Mouse (Mus musculus) kidney, adult 2 months (tissue): ENCODE measurements at regions not wholly inside any gene's neighbourhood (a gene's known extent, or its start where the extent isn't known, plus 50 kb on each side); places are given as distances from the start of the nearest gene placed in this dataset.

Experiments used
- DNase-seq: peaks from one replicate; pipeline ENCODE4 v3.0.0; 2021
- H3K27ac ChIP-seq: fragments of 200-500 bp; 2 replicates; pipeline ENCODE4 v1.5.1; 2012; ENCODE audit warnings: low read depth, low read length, control low read depth, inconsistent platforms; ENCODE audit not compliant: insufficient read depth
- H3K27me3 ChIP-seq: fragments of 200-500 bp; replicated peaks from 2 replicates; pipeline ENCODE4 v1.6.1; 2012; ENCODE audit warnings: mild to moderate bottlenecking, moderate library complexity, low read length, inconsistent platforms; ENCODE audit not compliant: control insufficient read depth, insufficient read depth
- H3K36me3 ChIP-seq: fragments of 200-500 bp; 2 replicates; pipeline ENCODE4 v1.6.1; 2012; ENCODE audit warnings: mild to moderate bottlenecking, moderate library complexity, low read length, inconsistent platforms; ENCODE audit not compliant: control insufficient read depth, insufficient read depth
- H3K4me1 ChIP-seq: fragments of 200-500 bp; 2 replicates; pipeline ENCODE4 v1.6.1; 2011; ENCODE audit warnings: low read length; ENCODE audit not compliant: control insufficient read depth, insufficient read depth
- H3K4me3 ChIP-seq: fragments of 200-500 bp; 2 replicates; pipeline ENCODE4 v1.5.1; 2011; ENCODE audit warnings: mild to moderate bottlenecking, low read depth, low read length, control low read depth; ENCODE audit not compliant: insufficient read depth
- CTCF ChIP-seq: fragments of 200-500 bp; conservative IDR thresholded peaks from 2 replicates; pipeline ENCODE4 v1.5.1; 2011; ENCODE audit warnings: low read depth, mild to moderate bottlenecking, control low read depth, low read length, moderate library complexity, mixed read lengths; ENCODE audit not compliant: insufficient read depth, insufficient read length
- POLR2A ChIP-seq: fragments of 200-500 bp; IDR thresholded peaks from one replicate; pipeline ENCODE4 v1.6.1; 2011; ENCODE audit warnings: low read depth, low read length, control low read depth
- WGBS: fragments of 180-500 bp; shearing (Covaris S2); methylation state at CpG from one replicate; pipeline ENCODE4 v1.1.7; 2018; 5-methylcytosine and 5-hydroxymethylcytosine counted together

DNA sequence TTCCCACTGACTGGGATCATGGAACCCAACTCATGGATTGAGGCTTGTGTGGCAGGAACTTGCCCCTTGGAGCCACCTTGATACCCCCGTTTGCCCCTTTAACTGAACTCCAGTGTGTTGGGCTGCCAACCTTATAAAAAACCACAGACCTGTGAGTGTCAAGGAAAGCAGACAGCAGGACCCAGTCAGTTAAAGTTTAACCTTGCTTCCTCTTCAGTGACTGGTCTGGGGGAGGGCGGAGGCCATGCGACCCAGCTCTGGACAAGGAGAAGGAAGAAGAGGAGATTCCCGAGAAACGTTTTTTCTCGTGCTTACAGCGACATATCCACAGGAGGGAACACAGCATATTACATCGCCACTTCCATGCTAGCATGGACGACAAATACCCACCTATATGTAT, 281.9 kb upstream of the Zfp64 start:
- DNase-seq, result peak; percentile 41
- 48% methylated on average over 9 of the region's 9 CpGs for WGBS
- TF ChIP-seq CTCF (no peak), POLR2A (no peak)
- no peaks in the 10 kb centered on the region for H3K27me3 ChIP-seq
- H3K4me1 ChIP-seq, result no peaks in the 10 kb centered on the region
- no peak overlapping the region for H3K4me3 ChIP-seq
- H3K27ac ChIP-seq, result no peak overlapping the region
- no peaks in the 10 kb centered on the region for H3K36me3 ChIP-seq

DNA sequence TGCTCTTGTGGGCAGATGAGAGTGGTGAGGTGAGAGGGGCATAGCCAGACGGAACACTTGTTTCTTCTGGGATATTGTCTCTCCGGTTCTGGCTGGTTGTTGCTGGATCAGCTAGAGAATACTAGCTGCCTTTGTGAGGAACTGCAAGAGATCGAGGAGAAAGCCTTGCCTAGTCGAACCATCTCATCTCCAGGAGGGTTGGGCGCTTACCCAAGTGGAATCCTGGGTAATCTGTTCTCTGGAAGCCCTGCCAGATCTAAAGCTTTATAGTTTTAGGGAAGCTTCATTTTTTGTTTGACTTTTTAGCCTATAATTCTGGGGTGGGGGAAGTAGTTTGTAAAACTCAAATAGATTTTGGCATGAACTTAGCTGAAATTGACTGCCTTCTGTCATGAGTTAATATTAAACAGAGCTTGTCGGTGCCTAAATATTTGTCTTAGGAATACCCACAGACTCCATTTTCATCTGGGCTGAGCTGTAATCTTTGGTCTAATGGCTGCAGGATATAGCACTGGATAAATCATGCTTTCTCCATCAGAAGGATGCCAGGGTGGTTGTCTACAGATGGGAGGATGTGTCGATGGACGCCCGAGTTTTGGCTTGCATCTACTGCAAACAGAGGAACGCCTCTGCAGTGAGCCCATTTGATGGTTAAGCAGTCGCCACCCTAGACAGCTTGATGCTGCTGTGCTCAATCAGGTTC, 279.1 kb upstream of the Zfp64 start:
- TF ChIP-seq POLR2A (no peak), CTCF (no peak)
- no peak for DNase-seq
- WGBS, result 66% methylated on average over 11 of the region's 11 CpGs

DNA sequence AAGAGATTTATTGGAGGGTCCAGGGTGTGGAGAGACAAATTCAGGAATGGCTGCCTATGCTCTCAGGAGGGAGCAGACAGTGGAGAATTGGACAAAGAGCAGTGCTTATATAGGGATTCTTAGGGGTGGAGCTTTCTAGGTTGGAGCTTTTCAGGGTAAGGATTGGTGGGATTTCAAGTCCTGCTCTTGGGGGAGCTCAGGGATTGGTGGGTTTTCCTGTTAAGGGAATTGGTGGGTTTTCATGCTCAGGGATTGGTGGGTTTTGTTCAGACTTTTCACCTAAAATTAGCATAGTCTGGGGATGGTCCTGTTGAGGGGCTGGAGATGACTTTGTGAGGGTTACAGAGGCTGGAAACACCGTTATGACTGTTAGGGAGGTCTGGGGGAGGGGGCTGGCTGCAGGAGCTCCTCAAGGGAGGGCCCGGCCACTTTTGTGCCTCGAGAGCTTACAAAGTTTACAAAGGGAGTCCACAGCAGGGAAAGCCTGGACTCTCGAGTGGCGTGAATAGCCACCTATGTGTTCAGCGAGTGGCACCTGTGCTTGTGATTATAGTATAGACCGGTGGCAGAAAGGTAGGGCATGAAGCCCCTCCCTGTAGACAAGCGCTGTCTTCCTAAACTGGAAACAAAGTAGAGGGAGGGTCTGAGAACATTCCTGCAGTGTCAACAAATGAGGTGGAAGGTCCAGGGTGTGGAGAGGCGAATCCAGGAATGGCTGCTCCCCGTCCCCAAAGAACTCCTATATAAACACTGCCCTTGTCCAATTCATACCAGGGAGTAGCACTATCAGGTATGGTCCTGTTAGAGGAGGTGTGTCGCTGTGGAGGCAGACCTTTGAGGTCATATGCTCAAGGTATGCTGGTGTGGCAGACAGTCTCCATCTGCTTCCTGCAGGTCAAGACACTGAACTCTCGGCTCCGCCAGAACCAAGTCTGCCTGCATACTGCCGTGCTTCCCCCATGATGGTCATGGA, 278.1 kb upstream of the Zfp64 start:
- Histone ChIP-seq H3K27ac (no peak overlapping the region), H3K4me3 (no peak overlapping the region), H3K4me1 (no peaks in the 10 kb centered on the region), H3K27me3 (no peaks in the 10 kb centered on the region), H3K36me3 (no peaks in the 10 kb centered on the region)
- no peak for TF ChIP-seq CTCF
- TF ChIP-seq POLR2A, result no peak
- no peak for DNase-seq
- 85% methylated on average over 14 of the region's 14 CpGs for WGBS

More for the DNA sequence above, 279.1 kb upstream of the Zfp64 start:
- H3K4me1 ChIP-seq, result no peaks in the 10 kb centered on the region
- H3K27me3 ChIP-seq, result no peaks in the 10 kb centered on the region
- no peak overlapping the region for H3K4me3 ChIP-seq
- no peak overlapping the region for H3K27ac ChIP-seq
- H3K36me3 ChIP-seq, result no peaks in the 10 kb centered on the region

GRCm38 (mm10) chr2:169222264-169222663, 266.9 kb upstream of the Zfp64 start:
- DNase-seq, result no peak
- Histone ChIP-seq H3K36me3 (no peaks in the 10 kb centered on the region), H3K27me3 (no peaks in the 10 kb centered on the region), H3K27ac (no peak overlapping the region), H3K4me3 (no peak overlapping the region), H3K4me1 (no peaks in the 10 kb centered on the region)
- WGBS, result 86% methylated on average over 8 of the region's 8 CpGs
- no peak for TF ChIP-seq POLR2A
- no peak for TF ChIP-seq CTCF

- 79% methylated on average over 7 of the region's 7 CpGs for WGBS
- no peaks in the 10 kb centered on the region for H3K27me3 ChIP-seq
- DNase-seq, result no peak
- H3K4me3 ChIP-seq, result no peak overlapping the region
- no peaks in the 10 kb centered on the region for H3K36me3 ChIP-seq
- TF ChIP-seq POLR2A (no peak), CTCF (no peak)
- H3K4me1 ChIP-seq, result no peaks in the 10 kb centered on the region
- H3K27ac ChIP-seq, result no peak overlapping the region
Measured at GRCm38 (mm10) chr2:169221141-169221540, 265.8 kb upstream of the Zfp64 start.

DNA sequence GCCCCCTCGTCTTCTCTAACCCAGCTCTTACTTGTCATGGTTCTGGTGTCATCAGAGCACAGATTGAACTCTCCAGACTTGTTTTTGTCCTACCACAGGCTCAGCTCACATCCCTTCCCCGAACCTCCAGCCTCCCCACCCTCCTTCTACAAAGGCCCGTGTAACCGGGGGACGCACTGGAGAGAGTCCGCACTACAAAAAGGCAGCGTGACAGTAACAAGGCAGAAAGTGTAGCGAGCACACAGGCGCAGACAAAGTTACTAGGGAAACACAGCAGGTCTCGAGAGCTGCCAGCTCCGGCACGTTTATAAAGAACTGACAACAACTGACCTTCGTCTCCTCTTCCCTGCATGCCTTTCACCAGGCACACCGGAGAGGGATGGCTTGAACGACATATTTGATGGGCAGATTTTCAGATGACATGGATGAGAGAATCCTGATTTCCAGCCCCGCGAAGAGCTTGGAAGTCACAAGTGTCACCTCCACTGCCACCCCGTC, 260.2 kb upstream of the Zfp64 start:
- no peaks in the 10 kb centered on the region for H3K4me1 ChIP-seq
- WGBS, result 89% methylated on average over 18 of the region's 18 CpGs
- no peaks in the 10 kb centered on the region for H3K27me3 ChIP-seq
- TF ChIP-seq CTCF, result no peak
- TF ChIP-seq POLR2A, result no peak
- H3K36me3 ChIP-seq, result no peaks in the 10 kb centered on the region
- H3K4me3 ChIP-seq, result no peak overlapping the region
- no peak for DNase-seq
- H3K27ac ChIP-seq, result no peak overlapping the region

DNA sequence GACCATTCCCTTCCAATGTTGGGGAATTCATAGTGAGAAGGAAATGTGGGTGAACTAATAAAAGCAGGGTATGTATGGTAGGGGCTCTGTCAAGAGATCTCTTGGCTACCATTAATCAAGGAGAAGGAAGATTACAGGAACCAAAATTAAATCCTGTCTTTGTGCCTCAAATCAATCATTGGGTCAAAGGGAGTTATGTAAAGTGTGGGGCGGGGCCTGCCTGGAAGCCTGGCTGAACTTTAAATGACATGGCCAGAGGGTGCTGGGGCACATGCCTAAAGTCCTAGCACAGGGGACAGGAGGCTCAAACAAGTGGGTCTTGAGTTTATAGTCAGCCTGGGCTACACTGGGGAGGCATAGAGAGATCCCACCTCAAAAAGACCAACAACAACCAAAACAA, 259.0 kb upstream of the Zfp64 start:
- no peak overlapping the region for H3K4me3 ChIP-seq
- H3K27me3 ChIP-seq, result no peaks in the 10 kb centered on the region
- DNase-seq, result peak; percentile 18
- no peaks in the 10 kb centered on the region for H3K36me3 ChIP-seq
- H3K27ac ChIP-seq, result no peak overlapping the region
- 90% methylated on average over 1 of the region's 1 CpGs for WGBS
- no peaks in the 10 kb centered on the region for H3K4me1 ChIP-seq
- TF ChIP-seq CTCF (no peak), POLR2A (no peak)
